Mouse (Mus musculus) urinary bladder, adult 2 months (tissue): ENCODE results near the gene G6pc2. TPM values are rescaled to one million over a fixed set of nuclear protein-coding genes. Genes with fewer than 3 reads are reported as not detected.

ENCODE experiments used
- DNase-seq: peaks from one replicate; pipeline ENCODE4 v3.0.0; 2022; ENCODE audit warnings: low spot score
- polyA plus RNA-seq: library from polyadenylated mRNA; depleted of rRNA; stranded (reverse); fragments of >200 nt; gene quantifications from 2 replicates; pipeline ENCODE4 v1.2.3, GENCODE M21; 2012; rRNA removed

Gene G6pc2
- polyA plus RNA-seq: not detected in 2 replicates

GRCm38 (mm10) chr2:69210773-69211172 lies at the start of gene G6pc2:
TSS of gene G6pc2 (plus strand) at chr2:69211073.
- DNase-seq: no peak

DNA sequence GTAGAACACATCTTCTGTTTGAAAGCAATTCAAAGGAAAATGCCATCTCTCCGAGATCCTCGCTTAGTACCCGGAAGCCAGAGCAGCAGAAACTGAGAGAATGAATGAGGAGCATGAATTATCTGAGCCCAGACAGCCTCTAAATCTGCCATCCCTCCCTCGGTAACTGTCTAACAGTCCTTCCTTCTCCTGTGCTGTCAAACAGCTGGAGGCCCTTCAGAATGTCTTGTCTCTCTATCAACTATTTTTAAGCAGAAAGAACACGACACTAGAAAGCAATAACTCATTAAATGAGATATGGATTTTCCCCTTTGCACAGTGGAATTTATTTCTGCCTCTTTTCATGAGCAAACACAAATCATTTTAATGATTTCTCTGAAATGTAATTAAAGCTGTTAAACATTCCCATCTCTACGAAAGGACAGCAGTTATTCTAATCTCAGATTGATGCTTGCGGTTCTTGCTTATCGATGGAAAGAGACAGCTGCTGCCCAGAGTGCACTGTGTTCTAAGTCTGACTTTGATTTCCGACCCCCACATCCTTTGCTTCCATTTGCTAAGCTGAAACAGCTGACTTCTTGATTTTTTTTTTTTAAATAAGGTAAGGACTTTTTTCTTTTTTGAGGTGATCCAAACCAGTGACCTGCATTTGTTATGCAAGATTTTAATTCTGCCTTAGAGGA lies 40.3 kb upstream of the G6pc2 start:
- DNase-seq: no peak

GRCm38 (mm10) chr2:69175296-69175695 lies 35.6 kb upstream of the G6pc2 start:
- no peak for DNase-seq

GRCm38 (mm10) chr2:69179721-69180120 lies 31.2 kb upstream of the G6pc2 start:
- no peak for DNase-seq

DNA sequence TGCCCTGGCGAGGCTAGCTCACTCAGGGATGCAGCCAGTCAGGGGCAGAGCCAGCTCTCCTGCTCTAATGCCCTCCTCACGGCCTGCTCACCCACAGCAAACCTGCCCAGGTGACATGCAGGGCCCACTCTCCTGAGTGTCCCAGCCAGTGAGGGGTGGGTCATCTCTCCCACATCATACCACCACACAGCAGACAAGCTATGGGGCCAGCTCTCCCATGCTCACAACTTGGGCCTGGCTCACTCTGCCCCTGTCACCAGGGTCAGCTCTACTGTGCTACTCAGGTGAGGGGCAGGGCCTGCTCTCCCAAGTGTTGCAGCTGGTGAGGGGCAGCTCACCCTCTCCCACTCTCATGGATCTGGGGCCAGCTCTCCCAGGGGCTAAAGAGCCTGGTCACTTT lies 22.9 kb upstream of the G6pc2 start:
- no peak for DNase-seq

- DNase-seq: no peak
These were observed 22.1 kb upstream of the G6pc2 start for GRCm38 (mm10) chr2:69188732-69189131.

GRCm38 (mm10) chr2:69189222-69189621 lies 21.7 kb upstream of the G6pc2 start:
- no peak for DNase-seq

- no peak for DNase-seq
These were observed 19.8 kb upstream of the G6pc2 start for GRCm38 (mm10) chr2:69191059-69191458.

- DNase-seq: no peak
These were observed 17.3 kb upstream of the G6pc2 start for GRCm38 (mm10) chr2:69193555-69193954.

GRCm38 (mm10) chr2:69205185-69205584 lies 5.7 kb upstream of the G6pc2 start:
- no peak for DNase-seq

DNA sequence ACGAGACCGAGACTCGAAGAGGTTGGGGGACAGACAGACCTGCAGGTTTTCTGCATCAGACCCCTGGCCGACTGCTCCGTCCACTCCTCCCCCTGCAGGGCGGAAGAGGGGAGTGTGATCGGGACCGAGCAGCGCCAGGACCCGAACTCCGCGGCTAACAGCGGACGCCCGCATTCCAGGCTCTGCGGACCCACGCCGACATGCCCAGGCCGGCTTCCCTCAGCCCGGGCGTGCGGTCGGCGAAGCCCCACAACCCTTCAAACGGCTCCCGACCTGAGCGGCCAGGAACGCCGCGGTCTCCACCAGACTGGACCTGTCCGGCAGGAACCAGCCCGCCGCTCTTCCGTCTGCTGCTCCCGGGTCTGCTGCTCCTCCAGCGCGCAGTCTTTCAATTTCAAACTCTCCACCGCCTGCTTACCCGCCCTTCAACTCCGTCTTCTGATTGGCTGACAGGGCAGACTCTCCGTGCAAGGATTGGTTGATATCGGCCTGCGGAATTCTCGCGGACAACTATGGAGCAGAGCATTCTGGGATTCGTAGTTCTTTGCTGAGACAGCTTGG lies 5.0 kb upstream of the G6pc2 start, which contains the start of gene Spc25:
Spc25 (minus strand) TSS at position 404 of the 561 bp plus-strand sequence.
- DNase-seq: peak; percentile 63

- DNase-seq: no peak
These were observed 4.3 kb upstream of the G6pc2 start for GRCm38 (mm10) chr2:69206523-69206922.

DNA sequence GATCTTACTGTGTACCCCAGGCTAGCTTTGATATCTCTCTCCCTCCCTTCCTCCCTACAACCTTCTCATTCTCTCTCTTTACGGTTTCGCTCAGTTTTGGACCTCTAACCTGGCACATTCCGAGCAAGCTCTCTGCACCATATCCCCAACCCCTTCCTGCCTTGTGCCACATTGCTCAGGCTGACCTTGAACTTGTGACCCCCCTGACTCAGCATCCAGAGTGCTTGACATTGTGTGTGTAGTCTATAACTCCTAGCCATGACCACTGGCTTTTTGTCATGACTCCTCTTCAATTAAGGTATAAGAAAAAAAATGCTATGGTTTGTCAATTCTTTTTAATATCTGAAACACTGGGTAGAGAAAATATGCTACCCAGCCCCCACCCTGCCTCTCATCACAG lies 1.2 kb upstream of the G6pc2 start:
- DNase-seq: no peak

- no peak for DNase-seq
These were observed 1.8 kb downstream of the G6pc2 start for GRCm38 (mm10) chr2:69212652-69213051.

DNA sequence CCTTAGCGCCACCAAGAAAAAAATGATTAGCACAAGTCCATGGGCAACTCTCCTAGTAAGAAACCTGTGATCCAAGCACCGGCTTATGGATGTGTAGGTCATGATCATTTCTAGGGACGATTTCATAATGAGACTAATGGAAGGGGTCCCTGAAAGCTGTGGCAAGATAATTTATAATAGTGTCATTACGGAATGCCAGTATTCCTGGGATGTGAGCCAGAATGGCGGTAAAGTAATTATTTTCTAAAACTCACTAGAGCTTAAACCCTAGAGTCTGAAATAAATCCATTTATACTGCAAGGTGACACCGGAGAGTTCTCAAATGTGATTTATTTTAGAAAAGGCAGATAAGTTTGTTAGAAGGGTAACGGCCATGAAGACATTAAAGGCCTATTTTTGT lies 4.4 kb downstream of the G6pc2 start:
- no peak for DNase-seq

DNA sequence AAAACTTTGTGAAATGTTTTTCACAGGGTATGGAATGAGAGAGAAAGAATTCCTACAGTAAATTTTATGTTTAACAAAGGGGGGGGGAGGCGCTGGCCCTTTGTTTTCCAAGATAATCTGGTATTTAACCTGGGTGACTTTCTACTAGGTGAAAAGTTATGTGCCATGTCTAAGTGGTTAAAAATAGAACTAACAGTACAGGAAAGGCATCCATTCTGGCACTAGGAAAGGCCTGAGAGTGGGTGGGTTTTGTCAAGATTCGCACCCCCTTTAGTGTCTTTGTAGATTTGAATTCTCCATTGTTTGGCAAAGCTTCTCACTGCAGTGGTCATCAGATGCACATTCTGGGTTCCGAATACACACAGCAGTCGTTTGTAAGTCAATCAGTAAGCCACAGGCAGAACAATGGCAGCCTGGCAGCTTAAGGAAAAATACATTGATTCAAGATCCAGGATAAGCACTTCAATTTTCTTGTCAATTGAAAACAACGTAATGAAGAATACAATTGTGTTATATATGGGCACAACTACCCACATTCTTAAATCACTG lies 11.1 kb downstream of the G6pc2 start:
- no peak for DNase-seq

GRCm38 (mm10) chr2:69222815-69223214 lies 11.9 kb downstream of the G6pc2 start:
- no peak for DNase-seq

GRCm38 (mm10) chr2:69224724-69225123 lies 13.9 kb downstream of the G6pc2 start:
- no peak for DNase-seq

- no peak for DNase-seq
These were observed 16.0 kb downstream of the G6pc2 start for GRCm38 (mm10) chr2:69226876-69227275.

DNA sequence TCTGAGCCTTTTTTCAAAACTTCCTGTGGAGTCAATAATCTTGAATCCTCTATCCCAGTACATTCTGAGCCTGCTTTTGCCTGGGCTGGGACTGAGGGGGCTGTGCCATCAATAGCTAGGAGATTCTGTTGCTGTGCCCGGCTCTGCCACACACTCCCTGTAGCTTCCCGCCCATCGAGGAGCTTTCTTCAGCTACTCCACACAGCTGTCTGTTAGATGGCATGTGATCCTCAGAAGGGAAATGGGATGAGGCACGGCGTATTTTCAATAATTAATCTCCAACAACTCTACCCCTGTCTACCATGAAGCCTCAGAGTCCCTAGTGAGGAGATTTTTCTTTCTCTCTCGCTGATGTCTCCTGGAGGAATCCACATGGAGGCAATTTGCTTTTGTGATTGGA lies 17.8 kb downstream of the G6pc2 start:
- DNase-seq: no peak

DNA sequence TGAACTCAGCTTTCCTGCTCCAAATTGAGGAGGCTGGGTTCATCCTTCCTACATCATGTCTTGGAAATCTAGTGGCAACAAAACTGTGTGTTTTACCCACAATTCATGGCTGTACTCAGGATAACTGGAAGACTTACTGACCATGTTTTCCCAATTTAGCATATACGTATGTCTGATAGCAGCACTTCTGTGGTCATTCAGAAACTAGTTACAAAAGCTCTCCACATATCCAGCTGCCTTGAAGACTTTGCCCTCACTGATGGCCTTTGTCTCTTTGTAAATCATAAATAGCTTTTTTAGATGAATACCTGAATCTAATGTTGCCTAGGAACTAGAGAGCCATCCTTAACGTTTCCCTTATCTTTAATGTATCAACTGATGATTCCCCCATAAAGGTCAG lies 19.3 kb downstream of the G6pc2 start:
- DNase-seq: no peak

GRCm38 (mm10) chr2:69232101-69232500 lies 21.2 kb downstream of the G6pc2 start:
- no peak for DNase-seq

DNA sequence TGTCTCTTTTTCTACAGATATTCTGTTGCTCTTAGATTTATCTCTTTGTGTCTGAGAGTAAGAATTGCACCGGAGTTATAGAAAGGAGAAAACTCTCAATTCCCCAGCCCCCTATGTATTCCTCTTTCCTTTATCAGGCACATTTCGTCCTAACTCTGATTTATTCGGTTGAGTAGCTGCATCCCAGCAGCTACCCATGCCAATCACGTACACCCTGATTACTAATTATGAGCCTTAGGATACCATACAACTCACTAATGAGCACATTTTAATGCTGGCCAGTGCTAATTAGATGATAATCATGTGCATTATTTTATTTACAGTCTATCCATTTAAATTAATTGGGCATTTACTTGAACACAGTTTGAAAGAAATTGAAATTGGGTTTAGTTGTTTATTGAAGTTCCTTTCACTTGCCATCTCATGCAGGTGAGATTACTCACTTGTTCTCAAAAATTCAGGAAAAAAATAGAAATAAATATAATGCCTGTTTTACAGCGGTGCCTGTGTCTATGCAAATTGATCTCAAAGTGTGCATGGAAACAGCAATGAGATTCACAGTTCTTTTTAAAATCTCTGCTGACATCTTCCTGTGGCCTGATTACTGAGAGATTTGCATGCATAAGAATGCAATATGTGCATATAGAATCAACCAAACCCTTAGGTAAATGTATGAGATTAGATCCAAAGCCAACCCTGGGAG lies 24.3 kb downstream of the G6pc2 start:
- DNase-seq: no peak
